Mouse (Mus musculus): Measurements from ENCODE around the gene Zcchc14.
A peak's percentile ranks its signal among the peaks of the same experiment; 100 is the strongest.

The Zcchc14 gene

DNA sequence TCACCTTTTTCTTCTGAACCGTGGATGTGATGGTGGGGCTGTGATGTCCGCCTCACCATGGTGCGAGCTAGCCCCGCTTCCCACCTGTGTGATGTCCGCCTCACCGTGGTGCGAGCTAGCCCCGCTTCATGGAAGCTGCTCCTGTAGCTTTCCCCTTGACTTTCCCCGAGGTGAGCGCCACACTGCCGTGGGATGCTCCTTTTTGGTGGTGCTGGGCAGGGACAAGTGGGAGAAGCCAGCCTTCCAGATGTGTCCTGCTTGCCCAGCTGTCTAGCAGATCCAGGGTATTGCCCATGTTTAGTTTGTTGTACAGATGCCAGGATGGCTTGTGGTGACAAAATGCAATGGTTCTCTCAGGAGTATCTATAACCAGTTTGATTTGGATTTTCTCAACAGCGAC, 10.4 kb upstream of the Zcchc14 start:
- no peak for DNase-seq

DNA sequence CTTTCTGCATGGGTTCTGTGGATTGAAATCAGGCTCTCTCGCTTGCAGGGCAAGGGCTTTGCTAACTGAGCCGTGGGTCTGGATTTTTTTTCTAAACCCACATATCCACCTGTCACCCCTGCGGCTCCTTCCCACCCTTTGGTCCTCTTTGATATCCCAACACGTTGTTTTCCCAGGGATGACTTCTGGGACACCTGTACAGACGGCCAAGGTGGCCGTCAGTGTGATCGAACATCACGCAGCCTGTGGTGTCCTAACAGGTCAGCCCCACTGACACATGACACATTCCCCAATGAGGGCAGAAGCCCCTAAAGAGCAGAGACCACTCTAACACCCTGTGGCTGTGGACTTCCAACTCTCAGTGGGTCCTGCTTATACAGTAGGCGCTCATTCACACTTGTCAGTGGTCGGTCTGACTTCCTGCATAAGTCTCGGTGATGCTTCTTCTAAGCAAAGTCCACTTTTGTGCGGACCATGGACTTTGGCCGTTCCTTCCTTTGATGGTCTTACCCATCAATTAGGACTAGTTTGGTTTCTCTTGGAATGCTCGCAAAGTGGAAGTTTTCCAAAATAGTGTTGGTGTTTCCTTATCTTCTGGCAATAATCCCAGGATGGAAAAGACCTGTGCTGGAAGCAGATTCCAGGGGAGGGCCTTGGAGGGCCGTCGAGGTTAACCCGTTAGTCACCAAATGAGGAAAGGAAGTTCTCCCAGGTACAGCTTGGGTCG, 9.1 kb upstream of the Zcchc14 start:
- DNase-seq: no peak

DNA sequence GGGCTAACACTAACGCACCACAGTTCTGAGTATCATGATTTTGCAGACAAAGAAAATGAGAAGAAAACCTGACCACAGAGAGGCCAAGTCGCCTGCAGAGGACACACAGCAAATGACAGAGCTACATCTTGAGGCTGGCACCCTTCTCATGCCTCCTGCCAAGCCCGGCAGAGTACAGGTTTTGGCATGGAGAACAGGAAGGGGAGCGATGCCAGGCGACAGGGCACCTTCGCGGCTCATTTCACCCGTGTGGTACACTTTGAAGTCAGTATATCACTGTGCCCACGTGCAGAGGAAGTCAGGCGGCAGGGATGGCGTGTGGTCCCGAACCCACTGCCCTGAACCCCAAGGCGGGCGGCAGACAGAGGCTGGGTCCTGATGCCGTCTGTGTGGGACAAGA, 7.9 kb upstream of the Zcchc14 start:
- DNase-seq: no peak

DNA sequence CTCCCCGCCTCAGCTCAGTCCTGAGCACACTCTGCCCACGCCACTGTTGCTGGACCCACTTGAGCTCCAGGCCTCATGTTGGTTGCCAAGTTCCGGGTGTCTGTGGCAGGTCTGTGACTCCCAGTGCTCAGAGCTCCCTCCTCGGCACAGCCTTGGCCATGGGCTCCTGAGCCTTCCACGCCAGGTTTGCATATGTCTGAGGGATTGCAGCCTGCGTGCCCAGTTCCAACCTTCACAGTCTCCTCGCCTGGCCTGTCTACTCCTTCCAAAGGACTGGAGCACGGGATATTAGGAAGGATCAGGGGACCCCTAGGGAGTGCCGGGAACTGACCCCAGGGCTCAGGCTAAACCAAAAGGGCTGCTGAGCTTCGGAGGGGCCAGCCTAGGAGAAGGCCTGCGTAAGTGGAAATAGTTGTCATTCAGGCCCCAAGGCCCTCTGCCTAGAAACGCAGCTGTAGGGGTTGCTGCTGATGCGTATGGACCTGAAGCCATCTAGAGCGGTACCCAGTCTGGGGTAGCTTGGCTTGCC, 2.3 kb upstream of the Zcchc14 start:
- peak; percentile 59 for DNase-seq

DNA sequence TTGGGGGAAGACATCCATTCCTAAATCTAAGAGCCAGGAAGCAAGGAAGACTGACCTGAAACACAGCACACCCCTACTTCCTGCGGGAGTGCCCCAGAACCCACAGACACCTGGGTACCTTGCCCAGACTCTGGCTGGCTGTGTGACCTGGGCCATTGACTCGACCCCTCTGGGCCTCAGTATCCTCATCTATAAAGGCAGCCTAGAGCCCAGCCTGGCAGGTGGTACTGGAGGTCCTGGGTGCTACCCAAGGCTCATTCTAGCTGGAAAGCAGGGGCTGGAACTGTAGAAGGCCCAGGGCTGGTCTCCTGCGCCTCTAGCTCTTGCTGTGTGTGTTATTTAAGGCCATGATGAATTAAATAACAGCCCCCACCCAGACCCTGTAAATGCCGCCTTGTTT, 1.4 kb upstream of the Zcchc14 start:
- peak; percentile 57 for DNase-seq

DNA sequence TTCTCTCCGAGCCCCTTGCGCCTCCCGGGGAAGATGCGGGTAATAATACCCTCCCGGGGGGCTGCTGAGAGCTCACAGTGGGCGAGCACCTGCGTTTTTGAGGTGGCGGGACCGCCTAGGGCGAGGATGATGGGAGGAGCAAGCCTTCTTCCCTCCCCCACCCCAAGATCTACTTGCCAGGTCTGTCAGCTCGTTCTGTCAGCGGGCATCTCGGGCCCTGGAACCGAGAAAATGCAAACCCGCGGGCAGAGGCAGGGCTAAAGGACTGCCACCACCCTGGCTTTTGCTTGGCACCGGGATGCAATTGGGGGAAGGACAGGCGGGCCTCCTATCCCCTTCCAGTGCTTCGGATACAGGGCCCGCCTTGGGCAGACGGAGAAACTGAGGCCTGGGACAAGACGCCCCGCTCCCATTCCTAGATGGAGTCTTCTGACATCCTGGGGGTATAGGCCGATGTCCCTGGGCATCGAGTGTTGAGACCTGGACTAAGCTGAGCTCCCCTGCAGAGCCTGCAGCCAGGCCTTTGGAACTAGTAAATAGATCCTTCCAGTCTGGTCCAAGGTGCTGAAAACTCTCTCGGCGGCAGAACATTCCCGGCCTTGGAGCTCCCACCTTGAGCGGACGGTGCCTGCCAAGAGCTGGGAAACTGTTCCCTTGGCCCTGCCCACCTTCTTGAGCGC, 779 bp upstream of the Zcchc14 start:
- no peak for DNase-seq

DNA sequence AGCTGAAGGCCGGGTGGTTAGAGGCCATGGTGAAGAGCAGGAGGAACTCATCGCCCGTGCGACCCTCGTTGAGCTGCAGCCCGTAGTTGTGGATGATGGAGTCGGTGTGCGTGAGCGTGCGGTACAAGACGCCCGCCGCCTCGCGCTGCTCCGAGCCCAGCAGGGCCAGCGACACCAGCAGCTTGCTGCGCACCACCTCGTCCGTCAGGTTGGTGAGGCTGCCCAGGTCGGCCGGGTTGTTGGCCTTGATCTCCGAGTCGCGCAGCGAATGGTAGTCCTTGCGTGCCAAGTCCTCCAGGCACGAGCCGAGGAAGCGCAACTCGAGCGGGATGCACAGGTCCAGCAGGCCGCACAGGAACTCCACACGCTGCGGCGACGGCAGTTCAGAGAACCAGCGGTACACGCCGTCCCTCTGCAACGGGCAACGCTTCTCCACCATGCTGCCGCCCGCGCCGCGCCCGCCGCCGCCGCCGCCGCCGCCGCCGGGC, 783 bp downstream of the Zcchc14 start:
- peak; percentile 76 for DNase-seq

DNA sequence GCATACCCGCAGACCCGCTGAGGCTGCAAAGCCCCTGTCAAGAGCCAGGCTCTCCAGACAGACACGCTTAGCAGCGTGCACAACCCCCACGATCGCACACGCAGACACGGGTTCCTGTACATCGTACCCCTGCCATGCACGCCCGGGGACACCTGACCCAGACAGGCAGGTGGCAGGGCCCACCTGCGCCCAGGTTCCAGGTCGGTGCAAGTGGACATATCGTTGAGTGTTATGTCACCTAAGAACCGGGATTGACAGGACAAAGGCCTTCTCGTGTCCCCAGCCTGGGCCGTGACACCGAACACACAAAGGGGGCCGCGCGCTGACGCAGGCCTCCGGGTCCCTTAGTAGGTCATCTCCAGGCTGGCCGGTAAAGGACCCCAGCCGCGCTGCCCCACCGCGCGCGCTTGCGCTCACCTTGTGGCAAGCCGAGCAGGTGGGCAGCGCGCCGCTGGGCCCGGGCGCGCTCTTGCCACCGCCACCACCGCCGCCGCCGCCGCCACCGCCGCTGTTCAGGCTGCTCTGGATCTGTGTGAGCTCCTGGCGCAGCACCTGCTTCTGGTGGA, 1.3 kb downstream of the Zcchc14 start:
- peak; percentile 67 for DNase-seq

DNA sequence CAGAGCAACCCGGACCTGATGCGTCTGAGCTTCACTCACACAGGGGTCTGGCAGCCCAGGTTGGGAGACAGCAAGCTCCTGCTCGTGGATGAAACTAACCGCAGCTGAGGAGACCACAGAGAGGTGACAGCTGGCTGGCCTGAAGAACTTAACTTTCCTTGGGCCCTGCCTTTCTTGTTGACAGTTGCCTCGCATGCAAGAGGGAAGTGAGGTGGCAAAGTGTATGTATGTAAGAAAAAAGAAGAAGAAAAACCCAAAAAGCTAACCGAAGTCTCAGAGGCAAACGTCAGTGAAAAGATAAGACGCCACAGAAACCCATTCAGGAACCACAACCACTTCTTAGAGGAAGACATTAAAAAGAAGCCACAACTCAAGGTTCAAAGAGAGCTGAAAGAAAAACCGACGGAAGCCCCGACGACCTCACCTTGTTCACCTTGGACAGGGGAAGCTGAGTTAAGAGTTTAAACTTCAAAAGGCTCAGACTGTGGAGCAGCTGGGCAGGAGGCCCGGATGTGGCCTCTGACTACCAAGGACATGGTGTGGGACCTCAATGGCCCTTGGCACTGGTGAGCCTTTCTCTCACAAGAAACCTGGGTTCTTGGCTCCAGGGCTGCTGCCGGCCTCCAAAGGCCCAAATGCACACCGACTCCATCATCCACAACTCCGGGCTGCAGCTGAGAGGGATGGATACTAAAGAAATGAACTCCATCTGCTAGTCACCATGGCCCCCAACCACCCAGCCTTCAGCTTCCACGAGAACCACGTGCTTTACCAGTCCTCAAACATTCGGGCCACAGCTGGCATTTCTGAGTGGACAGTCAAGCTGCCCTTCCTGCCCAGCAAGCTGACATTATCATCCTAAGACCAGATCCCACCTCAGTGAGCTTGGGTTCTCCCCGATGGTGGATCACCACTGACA, 2.1 kb downstream of the Zcchc14 start:
- peak; percentile 55 for DNase-seq

DNA sequence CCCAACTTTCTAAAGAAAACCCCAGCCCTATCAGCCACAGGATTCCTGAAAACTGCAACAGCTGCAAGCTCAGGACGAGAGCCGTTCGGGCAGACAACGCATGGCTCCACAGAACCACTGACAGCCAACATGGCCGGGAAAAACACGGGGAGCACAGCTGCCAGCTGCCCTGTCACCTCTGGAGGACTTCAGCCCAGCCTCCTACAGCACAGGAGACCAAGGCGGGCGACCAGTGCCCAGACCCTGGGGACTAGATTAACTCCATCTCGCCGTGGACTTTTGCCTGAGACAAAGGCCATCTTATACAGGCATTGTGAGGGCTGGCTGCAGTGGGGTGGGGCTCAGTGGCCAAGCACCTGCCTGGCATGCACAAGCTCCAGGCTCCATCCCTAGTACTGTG, 2.8 kb downstream of the Zcchc14 start:
- no peak for DNase-seq

DNA sequence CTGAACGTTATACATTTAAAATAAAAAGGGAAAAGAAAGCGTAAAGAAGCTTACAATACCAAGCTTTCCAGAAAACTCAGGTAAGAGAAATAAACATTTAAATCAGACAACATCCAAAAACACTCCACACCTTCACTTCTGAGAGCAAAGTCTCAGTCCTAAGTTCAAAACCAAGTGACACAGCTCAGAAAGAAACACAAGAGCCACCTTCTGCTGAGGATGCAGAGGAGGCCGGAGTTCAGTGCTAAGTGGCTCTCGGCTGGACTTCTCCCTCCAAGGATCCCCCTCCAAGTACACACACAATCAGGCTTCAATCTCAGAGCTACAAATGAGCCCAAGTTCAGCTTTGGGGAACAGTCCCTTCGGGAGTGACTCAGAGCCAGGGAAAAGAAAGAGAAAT, 3.3 kb downstream of the Zcchc14 start:
- no peak for DNase-seq

DNA sequence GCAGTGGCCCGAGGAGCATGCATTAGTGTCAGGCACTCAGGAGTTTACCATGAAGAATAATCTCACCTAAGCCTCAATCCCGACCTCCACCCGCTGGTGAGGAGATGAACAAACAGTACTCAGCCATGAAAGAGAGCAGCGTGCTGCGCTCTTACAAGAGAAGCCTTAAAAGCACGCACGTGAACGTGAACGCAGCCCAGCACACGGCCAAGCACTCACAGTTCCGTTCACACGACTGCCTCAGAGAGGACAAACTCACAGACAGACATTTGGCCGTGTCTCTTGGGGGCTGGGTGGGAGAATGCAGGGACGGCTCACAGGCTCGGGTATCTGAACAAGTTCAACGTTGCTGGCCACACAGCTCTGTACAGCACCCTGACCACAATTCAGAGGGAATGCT, 4.2 kb downstream of the Zcchc14 start:
- DNase-seq: no peak

DNA sequence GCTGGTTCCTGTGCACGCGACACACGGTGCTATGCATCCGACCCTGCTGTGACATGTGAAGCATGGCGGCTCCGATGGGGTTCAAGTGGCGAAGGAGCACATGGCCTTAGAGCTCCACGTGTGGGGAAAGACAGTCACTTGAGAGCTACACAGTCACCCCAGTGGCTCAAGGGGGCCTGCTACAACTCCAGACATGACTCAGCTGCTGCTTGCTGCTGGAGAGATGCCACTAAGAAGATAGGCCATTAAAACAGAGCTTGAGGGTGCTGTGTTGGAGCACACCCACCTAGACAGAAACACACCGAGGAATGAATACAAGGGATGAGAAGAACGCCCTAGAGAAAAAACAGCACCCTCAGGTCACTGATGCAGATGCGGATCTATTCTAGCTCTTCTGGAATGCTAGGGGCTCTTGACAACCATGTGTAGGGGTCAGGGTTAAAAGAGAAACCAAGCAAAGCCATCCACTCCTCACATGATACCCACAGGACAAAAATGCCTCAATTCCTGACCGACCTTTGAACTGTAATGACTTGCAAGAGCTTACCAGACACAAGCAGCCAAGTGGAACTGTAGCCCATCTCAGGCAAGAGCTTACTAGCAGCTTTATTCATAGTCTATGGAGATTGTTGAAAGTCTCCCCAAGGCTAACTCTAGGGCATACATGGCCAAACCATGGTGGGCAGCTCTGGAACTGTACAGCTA, 5.0 kb downstream of the Zcchc14 start:
- no peak for DNase-seq

DNA sequence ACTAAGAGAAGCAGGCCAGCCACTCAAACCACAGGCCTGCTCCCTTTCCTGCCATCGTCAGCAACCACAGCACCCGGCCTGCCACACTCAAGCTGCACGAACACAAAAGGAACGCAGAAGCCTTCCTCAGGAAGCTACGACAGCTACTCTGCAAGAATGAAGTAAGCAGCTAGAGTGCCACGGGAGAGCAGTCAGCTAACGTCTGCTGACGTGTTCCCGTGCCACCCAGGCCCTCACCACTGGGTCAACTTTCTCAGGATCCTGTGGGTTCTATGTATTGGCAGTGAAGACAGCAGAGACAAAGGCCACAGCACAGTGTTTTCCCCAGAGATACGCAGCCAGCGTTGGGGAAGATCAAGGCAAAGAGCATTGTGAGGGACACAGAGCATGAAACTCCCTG, 9.3 kb downstream of the Zcchc14 start:
- no peak for DNase-seq

DNA sequence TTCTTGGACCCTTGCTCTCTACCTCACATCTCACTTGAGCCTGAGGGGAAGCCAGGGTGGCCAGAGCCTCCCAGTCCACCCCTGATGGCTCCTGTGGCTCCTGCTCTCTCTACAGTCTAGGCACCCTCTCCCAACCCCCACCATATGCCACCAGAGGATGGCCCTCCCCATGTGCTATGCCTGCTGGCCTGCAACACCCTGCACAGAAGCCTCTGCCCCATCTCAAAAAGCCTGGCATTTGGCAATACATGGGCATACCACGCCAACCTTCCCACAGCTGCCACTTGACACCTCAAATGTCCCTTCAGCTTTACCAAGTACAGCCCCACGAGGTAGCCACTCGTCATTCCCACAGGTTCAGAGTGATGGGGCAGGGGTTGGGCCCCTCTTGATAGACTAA, 9.9 kb downstream of the Zcchc14 start:
- no peak for DNase-seq

DNA sequence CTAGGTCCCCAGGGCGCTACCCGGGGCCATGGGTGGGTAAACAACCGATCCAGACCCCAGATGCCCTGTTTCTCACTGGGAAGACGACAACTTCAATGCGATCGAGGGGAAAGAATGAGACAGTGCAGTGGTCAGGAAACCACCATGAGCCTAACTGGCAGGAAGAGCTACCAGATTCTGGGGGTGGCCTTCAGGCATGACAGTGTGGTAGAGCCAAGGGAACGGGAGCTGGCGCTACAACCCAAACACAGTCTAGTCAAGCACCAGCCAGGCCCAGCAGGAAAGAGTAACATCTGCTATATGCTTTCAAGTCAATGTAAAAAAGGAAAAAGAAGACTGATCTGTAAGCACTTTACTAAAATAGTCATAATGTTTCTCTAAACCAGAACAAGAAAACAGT, 16.5 kb downstream of the Zcchc14 start:
- DNase-seq: no peak

DNA sequence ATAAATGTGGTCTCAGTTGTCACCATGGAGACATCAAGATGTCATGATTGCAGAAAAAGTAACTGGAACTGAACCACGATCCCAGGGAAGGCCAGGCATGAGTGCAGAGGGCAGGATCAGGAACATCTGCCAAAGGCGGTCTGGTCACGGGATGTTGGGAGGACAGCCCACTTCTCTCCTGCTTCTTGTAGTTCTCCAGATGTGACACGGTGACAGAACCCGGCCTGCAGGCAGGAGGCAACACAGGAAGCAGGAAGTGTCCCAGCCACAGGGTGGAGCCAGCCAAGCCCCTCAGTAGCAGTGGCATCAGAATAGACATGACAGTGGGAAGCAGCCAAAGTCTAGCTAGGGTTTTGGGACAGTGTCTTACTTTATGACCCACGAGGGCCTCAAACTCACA, 17.2 kb downstream of the Zcchc14 start:
- DNase-seq: no peak

DNA sequence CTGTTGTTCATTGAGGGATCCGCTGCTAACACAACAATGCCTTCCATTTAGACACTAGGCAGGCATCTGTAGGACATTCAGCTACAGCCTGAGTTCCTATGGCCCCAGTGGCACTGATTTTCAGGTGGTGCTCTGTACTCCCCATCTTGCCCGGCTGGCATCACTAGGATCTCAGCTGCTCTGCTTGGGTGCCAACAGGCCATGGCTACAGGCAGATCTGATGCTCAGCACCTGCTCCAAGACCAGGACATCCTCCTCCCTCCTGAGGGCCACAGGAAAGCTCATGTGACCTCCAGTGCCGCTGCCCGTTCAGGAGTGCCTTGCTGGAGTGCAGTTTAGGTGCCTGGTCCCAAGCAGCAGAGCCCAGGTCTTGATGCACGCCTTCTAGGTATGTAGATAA, 20.3 kb downstream of the Zcchc14 start:
- DNase-seq: no peak

DNA sequence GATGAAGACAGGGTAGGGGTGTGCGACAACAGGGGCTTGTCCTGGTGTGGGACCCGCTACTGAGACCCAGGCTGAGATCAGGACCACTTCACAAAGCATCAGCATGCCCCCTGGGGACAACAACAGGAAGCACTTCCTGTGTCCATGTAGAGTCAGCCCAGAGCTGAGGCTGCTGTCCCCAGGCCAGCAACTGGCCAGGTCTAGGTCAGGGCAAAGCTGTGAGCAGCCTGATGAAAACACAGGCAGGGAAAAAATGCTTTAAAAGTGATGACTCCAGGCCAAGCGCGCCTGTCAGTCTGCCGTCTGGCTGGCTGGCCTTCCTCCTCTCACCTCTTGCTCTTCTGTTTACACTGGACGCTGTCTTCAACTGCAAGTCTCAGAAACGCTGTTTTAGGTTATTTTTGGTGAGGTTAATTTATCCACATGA, 21.0 kb downstream of the Zcchc14 start:
- no peak for DNase-seq

DNA sequence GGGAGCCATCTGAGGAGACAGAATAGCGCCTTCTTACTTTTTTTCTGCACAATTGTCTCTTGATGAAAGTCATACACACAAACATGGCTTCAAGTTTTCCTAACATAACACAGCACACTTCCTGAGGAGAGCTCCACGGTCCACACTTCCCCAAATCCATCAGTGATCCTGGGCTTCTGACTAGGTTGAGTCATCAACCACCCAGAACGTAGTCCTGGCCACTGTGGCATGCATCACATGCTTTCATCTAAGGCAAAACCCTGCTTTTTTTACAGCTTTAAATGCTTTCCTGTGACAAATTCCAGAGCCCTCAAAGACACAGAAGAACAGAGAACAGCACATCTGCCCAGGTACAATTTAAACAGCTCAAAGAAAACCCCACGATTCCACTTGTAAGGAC, 24.0 kb downstream of the Zcchc14 start:
- DNase-seq: no peak

DNA sequence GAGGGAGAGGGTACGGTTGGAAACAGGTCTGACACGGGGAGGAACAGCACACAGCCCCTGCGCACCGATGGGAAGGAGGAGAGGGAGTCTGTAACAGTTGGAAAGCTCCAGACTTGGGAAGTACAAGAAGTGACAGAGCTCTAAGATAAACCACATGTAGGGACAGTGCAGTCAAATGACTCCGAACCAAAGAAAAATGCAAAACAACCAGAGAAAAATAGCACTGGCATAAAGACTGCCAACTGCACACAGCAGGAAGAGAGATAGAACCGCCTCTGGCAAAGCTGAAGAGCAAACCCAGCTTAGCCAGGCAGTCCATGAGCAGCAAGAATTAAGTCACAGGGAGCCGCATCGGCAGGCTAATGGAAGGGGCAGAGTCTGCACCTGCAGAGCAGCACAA, 29.7 kb downstream of the Zcchc14 start:
- DNase-seq: no peak

DNA sequence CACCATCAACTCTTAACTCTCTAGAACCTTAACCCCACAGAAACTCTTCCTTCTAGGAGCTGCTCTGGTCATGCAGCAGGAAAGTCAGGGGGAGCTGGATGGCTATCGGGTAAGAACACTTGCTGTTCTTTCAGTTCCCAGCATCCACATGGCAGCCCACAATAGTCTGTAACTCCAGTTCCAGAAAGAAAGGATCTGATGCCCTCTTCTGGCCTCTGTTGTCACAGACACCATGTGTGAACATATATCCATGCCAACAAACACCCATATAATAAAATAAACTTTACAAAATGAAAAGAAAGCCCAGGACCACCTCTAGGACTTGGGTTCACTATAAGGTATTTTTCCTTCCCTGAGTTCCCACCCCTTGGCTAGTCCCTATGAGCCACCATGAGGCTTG, 30.8 kb downstream of the Zcchc14 start:
- DNase-seq: no peak
